Mouse (Mus musculus): ENCODE measurements around the gene Tnfrsf11a. TPM values are rescaled to one million over a fixed set of nuclear protein-coding genes. Genes with fewer than 3 reads are reported as not detected.
A peak's percentile ranks its signal among the peaks of the same experiment; 100 is the strongest.
"Not testable (repeated sequence)": the region's sequence is repeated elsewhere in the genome, so short reads cannot be mapped to it uniquely, and the experiment has no call there.

Tnfrsf11a gene
- under 1 TPM; 0.41 to 0.67 TPM for total RNA-seq (2021)
- long read RNA-seq, experiment 1 = 0 reads
- long read RNA-seq, experiment 2 = 0 reads

- DNase-seq = peak; percentile 26
Observed at GRCm38 (mm10) chr1:105780457-105781364, at the start of gene Tnfrsf11a. Gene Tnfrsf11a, plus strand, starts transcription at chr1:105780718.

GRCm38 (mm10) chr1:105735318-105735717 lies 45.2 kb upstream of the Tnfrsf11a start:
- DNase-seq = no peak

- DNase-seq = no peak
Observed at GRCm38 (mm10) chr1:105738334-105738733, 42.2 kb upstream of the Tnfrsf11a start.

GRCm38 (mm10) chr1:105739493-105739892 lies 41.0 kb upstream of the Tnfrsf11a start:
- DNase-seq = no peak

GRCm38 (mm10) chr1:105742481-105742880 lies 38.0 kb upstream of the Tnfrsf11a start:
- DNase-seq = no peak

GRCm38 (mm10) chr1:105746444-105746843 lies 34.1 kb upstream of the Tnfrsf11a start:
- DNase-seq = no peak

GRCm38 (mm10) chr1:105746858-105747596 lies 33.5 kb upstream of the Tnfrsf11a start:
- DNase-seq = no peak

GRCm38 (mm10) chr1:105748091-105748799 lies 32.3 kb upstream of the Tnfrsf11a start:
- DNase-seq = no peak

- DNase-seq = no peak
Observed at GRCm38 (mm10) chr1:105752196-105752595, 28.3 kb upstream of the Tnfrsf11a start.

- no peak for DNase-seq
Observed at GRCm38 (mm10) chr1:105752944-105753343, 27.6 kb upstream of the Tnfrsf11a start.

GRCm38 (mm10) chr1:105758798-105759197 lies 21.7 kb upstream of the Tnfrsf11a start:
- no peak for DNase-seq

- no peak for DNase-seq
Observed at GRCm38 (mm10) chr1:105759422-105760165, 20.9 kb upstream of the Tnfrsf11a start.

GRCm38 (mm10) chr1:105765586-105765985 lies 14.9 kb upstream of the Tnfrsf11a start:
- DNase-seq = no peak

GRCm38 (mm10) chr1:105766099-105766498 lies 14.4 kb upstream of the Tnfrsf11a start:
- DNase-seq = not testable (repeated sequence)

GRCm38 (mm10) chr1:105768397-105768796 lies 12.1 kb upstream of the Tnfrsf11a start:
- no peak for DNase-seq

- no peak for DNase-seq
Observed at GRCm38 (mm10) chr1:105770685-105771084, 9.8 kb upstream of the Tnfrsf11a start.

- no peak for DNase-seq
Observed at GRCm38 (mm10) chr1:105776426-105776825, 4.1 kb upstream of the Tnfrsf11a start.

- DNase-seq = no peak
Observed at GRCm38 (mm10) chr1:105780079-105780456, 450 bp upstream of the Tnfrsf11a start.

- no peak for DNase-seq
Observed at GRCm38 (mm10) chr1:105781391-105782146, 1.1 kb downstream of the Tnfrsf11a start.

GRCm38 (mm10) chr1:105784257-105785016 lies 3.9 kb downstream of the Tnfrsf11a start:
- DNase-seq = no peak

All from gastrocnemius, postnatal 25 days (tissue).